9 mouse cellular contexts compared by ENCODE assay signal in the genomic region with DNA sequence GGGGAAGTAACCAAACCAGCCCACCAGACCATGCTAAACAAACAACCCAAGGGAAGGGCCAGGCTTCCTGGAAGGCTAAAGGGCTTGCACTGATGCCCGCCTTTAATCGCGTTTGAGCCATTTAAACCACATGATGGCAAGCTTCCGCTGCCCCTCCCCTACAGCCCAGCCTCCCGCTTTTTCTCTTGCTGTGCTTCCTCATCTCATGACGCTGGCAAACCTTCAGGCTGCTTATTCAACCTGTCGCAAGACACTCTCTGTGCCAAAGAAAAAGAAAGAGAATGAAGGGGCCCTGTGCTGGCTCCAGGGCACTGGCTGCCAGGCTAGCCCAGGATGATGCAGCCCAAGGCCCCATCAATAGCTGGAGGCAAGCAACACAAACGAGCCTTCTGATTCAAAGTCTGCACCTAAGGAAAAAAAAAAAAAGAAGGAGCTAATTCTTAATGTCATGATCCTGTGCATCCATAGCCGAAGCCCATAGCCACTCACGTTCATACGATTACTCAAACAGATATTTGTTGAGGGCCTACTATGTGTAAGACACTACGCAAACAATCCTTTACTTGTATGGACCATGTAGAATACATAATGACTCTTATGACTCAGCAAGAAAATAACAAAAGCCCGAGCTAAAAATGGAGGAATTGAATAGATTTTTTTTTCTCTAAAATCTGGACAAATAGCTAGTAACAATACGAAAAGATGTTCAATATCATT.
DNase-seq lines count a peak whose midpoint lies in the region; ATAC-seq and TF ChIP-seq lines count a peak whose summit lies in the region.
"Had no signal": no experiment of that assay in that cellular context is flagged by ENCODE, and none has a peak within 500 bp of the region (broad histone marks: within the 10 kb centered on the region; RNA-seq: fewer than 3 reads in every experiment).

No protein-coding gene starts in this region.

- no peak overlapping the region for H3K9ac ChIP-seq in lung, embryonic 14.5 days
- H3K9ac ChIP-seq in stomach, postnatal 0 days (ENCODE audit: low read length): no peak overlapping the region
- H3K9ac ChIP-seq: heart, embryonic 15.5 days had no signal

- WGBS in thymus, adult 2 months: 31% methylated on average over 14 of the region's 14 CpGs
- 57% methylated on average over 14 of the region's 14 CpGs for WGBS in lung, embryonic 14.5 days
- 51% methylated on average over 14 of the region's 14 CpGs for WGBS in stomach, postnatal 0 days

- TF ChIP-seq EP300 in stomach, postnatal 0 days (optimal IDR thresholded peaks at IDR 0.05): no peak

- H3K36me3 ChIP-seq in thymus, adult 2 months (ENCODE audit: control insufficient read depth, insufficient read depth, low read length): no peaks in the 10 kb centered on the region
- H3K36me3 ChIP-seq in lung, embryonic 14.5 days (ENCODE audit: insufficient read depth): no peaks in the 10 kb centered on the region
- no peaks in the 10 kb centered on the region for H3K36me3 ChIP-seq in stomach, postnatal 0 days (ENCODE audit: control insufficient read depth, insufficient read depth, low read length)
- H3K36me3 ChIP-seq: heart, embryonic 15.5 days had no signal

- H3K4me1 ChIP-seq in thymus, adult 2 months (replicated peaks; ENCODE audit: control insufficient read depth, insufficient read depth, low read length): peaks cover 9% of the 10 kb centered on the region
- H3K4me1 ChIP-seq in lung, embryonic 14.5 days (ENCODE audit: insufficient read depth): no peaks in the 10 kb centered on the region
- H3K4me1 ChIP-seq in stomach, postnatal 0 days (replicated peaks; ENCODE audit: control insufficient read depth, insufficient read depth): no peaks in the 10 kb centered on the region

- no peak overlapping the region for H3K4me2 ChIP-seq in lung, embryonic 14.5 days
- H3K4me2 ChIP-seq in stomach, postnatal 0 days (replicated peaks; ENCODE audit: low read depth): no peak overlapping the region
- H3K4me2 ChIP-seq: heart, embryonic 15.5 days had no signal

- ATAC-seq in lung, embryonic 14.5 days (ENCODE audit: insufficient read depth): no peak
- peak; percentile 38; the same call in 1 of the 2 replicates for ATAC-seq in stomach, postnatal 0 days (ENCODE audit: low FRiP score, low TSS enrichment)

- no peak overlapping the region for H3K4me3 ChIP-seq in thymus, adult 2 months (ENCODE audit: control insufficient read depth, insufficient read depth, low read length)
- H3K4me3 ChIP-seq in lung, embryonic 14.5 days (ENCODE audit: low read depth, low read length): no peak overlapping the region
- no peak overlapping the region for H3K4me3 ChIP-seq in stomach, postnatal 0 days (ENCODE audit: low read depth, low read length)
- H3K4me3 ChIP-seq: heart, embryonic 15.5 days had no signal

- peak; percentile 96 for DNase-seq in heart, adult 11 months
- no peak for DNase-seq in heart, postnatal 25 days (ENCODE audit: low spot score)
- peak; percentile 25 for DNase-seq in thymus, adult 2 months
- DNase-seq in thymus, postnatal 10 days (ENCODE audit: low spot score in 2 of 2): no peak
- DNase-seq in induced T-regulatory cell, adult 2 months (ENCODE audit: low read depth): peak; percentile 37
- peak; percentile 26 for DNase-seq in lung, embryonic 14.5 days
- peak; percentile 18 for DNase-seq in stomach, postnatal 0 days (ENCODE audit: low spot score)
- DNase-seq in urinary bladder, adult 2 months (ENCODE audit: low spot score): no peak

- no peak for TF ChIP-seq CTCF in thymus, adult 2 months (IDR thresholded peaks at IDR 0.05; ENCODE audit: borderline replicate concordance, control insufficient read depth, extremely low read depth, insufficient read depth, low read length, poor library complexity)
- no peak for TF ChIP-seq CTCF in lung, embryonic 14.5 days (IDR thresholded peaks at IDR 0.05; ENCODE audit: low read depth)
- no peak for TF ChIP-seq CTCF in stomach, postnatal 0 days (IDR thresholded peaks at IDR 0.05; ENCODE audit: low read depth)

- H3K27ac ChIP-seq in thymus, adult 2 months (ENCODE audit: control insufficient read depth, insufficient read depth, low read length): no peak overlapping the region
- no peak overlapping the region for H3K27ac ChIP-seq in lung, embryonic 14.5 days (ENCODE audit: low read depth)
- no peak overlapping the region for H3K27ac ChIP-seq in stomach, postnatal 0 days (replicated peaks)
- H3K27ac ChIP-seq: heart, embryonic 15.5 days had no signal

- TF ChIP-seq POLR2A in thymus, adult 2 months (IDR thresholded peaks at IDR 0.05; ENCODE audit: control insufficient read depth, extremely low read depth, insufficient read depth, low read length, poor library complexity): no peak

- H3K9me3 ChIP-seq in lung, embryonic 14.5 days (ENCODE audit: low read depth, low read length): no peaks in the 10 kb centered on the region
- H3K9me3 ChIP-seq in stomach, postnatal 0 days (ENCODE audit: control insufficient read depth, low read length): no peaks in the 10 kb centered on the region
- H3K9me3 ChIP-seq: heart, embryonic 15.5 days had no signal

- intact Hi-C loops in heart, postnatal 25 days (cut with DNase I): loop anchor here (5.0 kb wide), 2 partner anchors 34 to 354 kb away; no protein-coding TSS in a partner anchor

- no peaks in the 10 kb centered on the region for H3K27me3 ChIP-seq in thymus, adult 2 months (ENCODE audit: control insufficient read depth, insufficient read depth, low read length)
- H3K27me3 ChIP-seq in lung, embryonic 14.5 days (ENCODE audit: insufficient read depth, low read length): no peaks in the 10 kb centered on the region
- no peaks in the 10 kb centered on the region for H3K27me3 ChIP-seq in stomach, postnatal 0 days (ENCODE audit: control insufficient read depth, insufficient read depth, low read length)
- H3K27me3 ChIP-seq: heart, embryonic 15.5 days had no signal

Comparison
In these comparisons a context has a peak if more than half of its experiments do, and no peak if none do; other contexts are left out.
1. DNase-seq: peak in heart, adult 11 months (single experiment), thymus, adult 2 months (single experiment), induced T-regulatory cell, adult 2 months (single experiment), lung, embryonic 14.5 days (single experiment) and stomach, postnatal 0 days (single experiment); none in heart, postnatal 25 days (single experiment), thymus, postnatal 10 days (0 of 2) and urinary bladder, adult 2 months (single experiment).